Mouse (Mus musculus): ENCODE data around the gene Cyp3a59. TPM values are rescaled to one million over a fixed set of nuclear protein-coding genes. Genes with fewer than 3 reads are reported as not detected.
"Not testable (repeated sequence)": the region's sequence is repeated elsewhere in the genome, so short reads cannot be mapped to it uniquely, and the experiment has no call there.

The Cyp3a59 gene
- not detected in 2 replicates for polyA plus RNA-seq (2012)

DNA sequence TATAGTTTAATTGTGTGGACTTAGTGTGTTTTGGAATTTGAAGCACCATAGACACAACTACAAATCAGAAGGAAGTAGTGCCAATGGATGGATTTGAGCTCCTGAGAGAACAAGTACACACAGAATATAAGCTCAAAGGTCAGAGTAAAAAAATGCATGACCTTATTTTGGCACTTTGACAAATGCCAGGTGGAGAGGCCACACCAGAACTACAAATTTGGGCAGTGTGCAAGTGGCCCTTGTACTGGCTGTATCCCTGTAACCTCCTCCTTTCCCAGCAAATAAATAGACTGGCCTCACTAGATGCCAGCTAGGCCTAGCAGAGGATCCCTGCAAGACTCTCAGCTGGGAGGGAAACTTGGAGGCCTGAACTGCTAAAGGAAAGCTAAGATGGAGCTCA, at the start of gene Cyp3a59:
Cyp3a59 (plus strand) TSS at position 313 of the 400 bp plus-strand sequence.
- H3K9me3 ChIP-seq (ENCODE audit: control insufficient read depth, low read length); H3K36me3 ChIP-seq (ENCODE audit: control insufficient read depth); H3K27me3 ChIP-seq (ENCODE audit: control insufficient read depth); H3K4me1 ChIP-seq (ENCODE audit: control insufficient read depth); H3K4me3 ChIP-seq (replicated peaks): not testable (repeated sequence)

DNA sequence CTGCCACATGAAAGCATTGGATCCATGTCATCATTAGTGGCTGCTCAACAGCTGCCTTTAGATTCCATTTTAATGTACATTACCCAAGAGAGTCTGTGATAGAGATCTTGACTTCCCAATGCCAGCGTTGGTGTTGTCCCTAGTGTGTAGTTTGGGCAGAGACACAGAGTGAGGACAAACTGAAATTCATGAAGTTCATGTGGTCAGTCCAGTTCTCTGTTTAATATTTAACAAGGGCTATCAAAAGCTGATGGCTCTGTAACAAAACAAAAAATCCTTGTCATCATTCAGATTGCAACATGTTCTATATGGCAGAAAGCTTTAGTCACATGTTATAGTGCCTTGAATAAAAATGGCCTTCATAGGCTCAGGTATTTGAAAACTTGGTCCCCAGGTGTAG, 9.0 kb upstream of the Cyp3a59 start:
- Histone ChIP-seq H3K27me3 (ENCODE audit: control insufficient read depth) (no peaks in the 10 kb centered on the region), H3K36me3 (ENCODE audit: control insufficient read depth) (no peaks in the 10 kb centered on the region), H3K4me1 (ENCODE audit: control insufficient read depth) (no peaks in the 10 kb centered on the region), H3K9me3 (ENCODE audit: control insufficient read depth, low read length) (peaks cover 12% of the 10 kb centered on the region), H3K4me3 (replicated peaks) (no peak overlapping the region)
- no peak for TF ChIP-seq GATA1 (IDR thresholded peaks at IDR 0.05; ENCODE audit: low read length)
- TF ChIP-seq TAL1 (IDR thresholded peaks at IDR 0.05; ENCODE audit: low read length) = no peak

DNA sequence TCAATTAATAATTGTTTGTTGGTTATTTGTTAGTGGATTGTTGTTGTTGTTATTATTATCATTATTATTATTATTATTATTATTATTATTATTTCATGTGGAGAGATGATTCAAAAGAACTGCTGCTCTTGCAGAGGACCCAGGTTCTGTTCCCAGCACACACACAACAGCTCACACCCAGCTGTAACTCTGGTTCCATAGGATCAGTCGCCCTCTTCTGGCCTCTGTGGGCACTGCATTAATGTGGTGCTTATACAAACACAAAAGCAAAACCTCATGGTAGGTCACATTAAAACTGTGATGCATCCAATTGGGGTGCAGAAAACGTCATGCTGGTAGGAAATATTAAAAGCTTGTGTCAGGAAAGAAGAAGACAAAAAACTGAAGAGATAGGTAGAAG, 68.8 kb downstream of the Cyp3a59 start:
- H3K27me3 ChIP-seq (ENCODE audit: control insufficient read depth) = no peaks in the 10 kb centered on the region
- TF ChIP-seq GATA1 (IDR thresholded peaks at IDR 0.05; ENCODE audit: low read length) (no peak), TAL1 (IDR thresholded peaks at IDR 0.05; ENCODE audit: low read length) (no peak)

DNA sequence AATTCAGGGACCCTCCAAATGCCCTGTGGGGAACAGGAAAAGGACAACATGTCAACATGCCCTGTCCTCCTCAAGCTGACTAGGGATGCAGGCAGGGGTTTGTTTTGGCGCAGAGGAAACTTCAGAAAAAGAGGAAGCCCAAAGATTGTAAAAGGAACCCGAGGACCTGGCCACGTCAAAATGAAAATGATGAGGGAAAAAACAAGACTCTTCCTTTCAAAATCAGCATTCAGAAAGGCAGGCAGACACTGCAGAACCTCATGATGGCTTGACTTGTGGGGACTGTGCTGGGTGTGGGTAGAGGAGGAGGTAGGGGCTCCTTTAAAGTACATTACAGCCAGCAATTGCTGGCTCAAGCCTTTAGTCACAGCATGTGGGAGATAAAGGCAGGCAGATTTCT, 71.4 kb downstream of the Cyp3a59 start:
- H3K9me3 ChIP-seq (ENCODE audit: control insufficient read depth, low read length) = peaks cover 11% of the 10 kb centered on the region
- no peaks in the 10 kb centered on the region for H3K27me3 ChIP-seq (ENCODE audit: control insufficient read depth)
- H3K4me1 ChIP-seq (ENCODE audit: control insufficient read depth) = no peaks in the 10 kb centered on the region
- TF ChIP-seq GATA1 (IDR thresholded peaks at IDR 0.05; ENCODE audit: low read length) = no peak
- TF ChIP-seq TAL1 (IDR thresholded peaks at IDR 0.05; ENCODE audit: low read length) = no peak
- H3K4me3 ChIP-seq (replicated peaks) = no peak overlapping the region
- H3K36me3 ChIP-seq (ENCODE audit: control insufficient read depth) = no peaks in the 10 kb centered on the region

More for the DNA sequence above, 68.8 kb downstream of the Cyp3a59 start:
- Histone ChIP-seq H3K36me3 (ENCODE audit: control insufficient read depth) (no peaks in the 10 kb centered on the region), H3K4me3 (replicated peaks) (no peak overlapping the region), H3K4me1 (ENCODE audit: control insufficient read depth) (no peaks in the 10 kb centered on the region), H3K9me3 (ENCODE audit: control insufficient read depth, low read length) (peaks cover 8% of the 10 kb centered on the region)

DNA sequence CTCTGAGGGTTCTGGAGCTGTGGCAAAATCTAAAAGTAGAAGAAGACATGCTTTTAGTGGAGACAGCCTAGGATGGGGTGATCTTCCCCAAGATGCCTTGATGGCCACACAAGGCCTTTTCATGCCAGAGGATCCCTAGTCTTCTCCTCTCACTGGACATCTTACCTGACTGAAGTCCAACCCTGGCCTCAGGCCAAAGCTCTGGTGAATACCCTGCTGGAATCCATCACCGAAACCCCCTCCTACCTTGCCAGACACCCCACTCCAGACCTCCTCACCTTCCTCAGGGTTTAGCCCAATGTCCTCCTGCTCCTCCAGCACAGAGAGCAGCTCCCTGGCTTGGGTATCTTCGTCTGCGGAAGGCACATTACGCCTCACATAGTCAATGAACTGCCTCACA, 79.3 kb downstream of the Cyp3a59 start:
- H3K4me1 ChIP-seq (ENCODE audit: control insufficient read depth); H3K9me3 ChIP-seq (ENCODE audit: control insufficient read depth, low read length); H3K4me3 ChIP-seq (replicated peaks); H3K27me3 ChIP-seq (ENCODE audit: control insufficient read depth); H3K36me3 ChIP-seq (ENCODE audit: control insufficient read depth): not testable (repeated sequence)

DNA sequence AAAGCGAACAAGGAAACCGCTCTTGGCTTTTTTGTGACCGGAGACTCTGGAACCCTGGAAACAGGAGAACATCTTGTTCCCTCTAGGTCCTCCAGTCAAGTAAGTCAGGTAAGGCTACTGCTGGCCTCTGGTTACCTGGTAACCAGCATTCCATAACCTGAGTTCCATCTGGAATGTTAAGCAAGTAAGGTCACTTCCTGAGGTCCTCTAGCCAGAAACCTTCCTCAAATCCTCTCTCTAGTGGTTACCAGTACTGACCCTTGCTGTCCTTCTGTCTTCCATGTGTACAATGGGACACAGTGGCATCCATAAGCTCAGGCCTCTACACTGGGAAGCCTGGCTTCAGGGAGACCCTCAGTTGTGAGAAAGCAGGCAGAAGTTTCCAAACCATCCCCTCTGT, 81.4 kb downstream of the Cyp3a59 start, which contains the start of gene Gm5565:
Gm5565 (minus strand) TSS at position 101 of the 400 bp plus-strand sequence.
- H3K4me3 ChIP-seq (replicated peaks) = not testable (repeated sequence)

More for the DNA sequence above, 81.4 kb downstream of the Cyp3a59 start, which contains the start of gene Gm5565:
- not testable (repeated sequence) for H3K27me3 ChIP-seq (ENCODE audit: control insufficient read depth); H3K4me1 ChIP-seq (ENCODE audit: control insufficient read depth); H3K9me3 ChIP-seq (ENCODE audit: control insufficient read depth, low read length); H3K36me3 ChIP-seq (ENCODE audit: control insufficient read depth)

Other genes starting within 250 kb of the Cyp3a59 start
- not detected in 2 replicates for gene Cyp3a11, start 199.3 kb upstream of the Cyp3a59 start, polyA plus RNA-seq (2012)
- gene Cyp3a25, start 69.6 kb upstream of the Cyp3a59 start, polyA plus RNA-seq (2012) = 0.02 TPM in 1 of 2 replicates, not detected in the other
- gene Gm5565, start 81.3 kb downstream of the Cyp3a59 start, polyA plus RNA-seq (2012) = not detected in 2 replicates
- gene Gm6309, start 91.5 kb downstream of the Cyp3a59 start, polyA plus RNA-seq (2012) = not detected in 2 replicates
- gene 1700001J03Rik, start 106.0 kb downstream of the Cyp3a59 start, polyA plus RNA-seq (2012) = not detected in 2 replicates
- 0.90 and 1.8 TPM in 2 replicates for gene Rnf6, start 142.3 kb downstream of the Cyp3a59 start, polyA plus RNA-seq (2012)
- gene Cdk8, start 152.0 kb downstream of the Cyp3a59 start, polyA plus RNA-seq (2012) = 9.3 and 11.8 TPM in 2 replicates

All from erythroblast, embryonic 14.5 days (primary cell).